Mouse (Mus musculus) brain, embryonic 14.5 days (tissue): Measurements from ENCODE around the gene Gm5591. TPM values are rescaled to one million over a fixed set of nuclear protein-coding genes. Genes with fewer than 3 reads are reported as not detected.
"Not testable (repeated sequence)": the region's sequence is repeated elsewhere in the genome, so short reads cannot be mapped to it uniquely, and the experiment has no call there.

Experiments
- DNase-seq: peaks from one replicate; pipeline ENCODE4 v3.0.0-alpha.2; 2011; ENCODE audit warnings: low read depth
- polyA plus RNA-seq: library from polyadenylated mRNA; depleted of rRNA; stranded (reverse); fragments of >200 nt; gene quantifications from 2 replicates; pipeline ENCODE4 v1.2.3, GENCODE M21; 2012; rRNA removed

Gm5591 gene
- polyA plus RNA-seq, result not detected in 2 replicates

- not testable (repeated sequence) for DNase-seq
Measured at GRCm38 (mm10) chr7:38528093-38528492, at the start of gene Gm5591. Gene Gm5591 (minus strand): TSS chr7:38528193.

GRCm38 (mm10) chr7:38488468-38488867, 39.5 kb downstream of the Gm5591 start:
- DNase-seq, result not testable (repeated sequence)
